Mouse (Mus musculus) brown adipose tissue, adult 24 weeks (tissue): ENCODE results near the gene Hspb9. TPM values are rescaled to one million over a fixed set of nuclear protein-coding genes. Genes with fewer than 3 reads are reported as not detected.
A peak's percentile ranks its signal among the peaks of the same experiment; 100 is the strongest.

Experiments used
- H3K27ac ChIP-seq: fragments of 200-500 bp; replicated peaks from 2 replicates; pipeline ENCODE4 v1.5.1; 2012; ENCODE audit warnings: low read depth, mild to moderate bottlenecking, low read length
- H3K4me1 ChIP-seq: fragments of 200-500 bp; 2 replicates; pipeline ENCODE4 v1.6.1; 2012; ENCODE audit warnings: low read length, mixed read lengths; ENCODE audit not compliant: control insufficient read depth, insufficient read depth, insufficient read length
- H3K4me3 ChIP-seq: fragments of 200-500 bp; 2 replicates; pipeline ENCODE4 v1.5.1; 2012; ENCODE audit warnings: low read depth, mild to moderate bottlenecking, low read length, moderate library complexity; ENCODE audit not compliant: insufficient read depth
- polyA plus RNA-seq: library from polyadenylated mRNA; stranded (reverse); fragments of >200 nt; gene quantifications from 2 replicates; pipeline ENCODE4 v1.2.4, GENCODE M21; 2012; ENCODE audit not compliant: missing spikeins, insufficient read depth, insufficient read length

The Hspb9 gene
- polyA plus RNA-seq, 1 experiment = not detected

GRCm38 (mm10) chr11:100735134-100735865 is 21.6 kb downstream of the Hspb9 start:
- Histone ChIP-seq H3K4me3 (peak overlapping the region; percentile 82), H3K4me1 (peaks cover 28% of the 10 kb centered on the region), H3K27ac (peak overlapping the region; percentile 57)

GRCm38 (mm10) chr11:100735954-100736745 is 22.5 kb downstream of the Hspb9 start:
- peak overlapping the region; percentile 82 for H3K4me3 ChIP-seq
- H3K27ac ChIP-seq = peak overlapping the region; percentile 57

GRCm38 (mm10) chr11:100736746-100737080 is 23.1 kb downstream of the Hspb9 start:
- Histone ChIP-seq H3K4me3 (peak overlapping the region; percentile 82), H3K27ac (peak overlapping the region; percentile 3), H3K4me1 (peaks cover 24% of the 10 kb centered on the region)

More at GRCm38 (mm10) chr11:100735954-100736745, 22.5 kb downstream of the Hspb9 start:
- H3K4me1 ChIP-seq = peaks cover 22% of the 10 kb centered on the region

- H3K4me1 ChIP-seq = peaks cover 26% of the 10 kb centered on the region
- H3K4me3 ChIP-seq = peak overlapping the region; percentile 82
- H3K27ac ChIP-seq = peak overlapping the region; percentile 89
Measured at GRCm38 (mm10) chr11:100737105-100737733, 23.6 kb downstream of the Hspb9 start.

GRCm38 (mm10) chr11:100738066-100738604 is 24.5 kb downstream of the Hspb9 start, which contains the start of gene Rab5c:
Rab5c (minus strand) TSS chr11:100738215.
- peaks cover 26% of the 10 kb centered on the region for H3K4me1 ChIP-seq
- peak within 1 kb of the TSS; percentile 89 for H3K27ac ChIP-seq
- peak within 1 kb of the TSS; percentile 82 for H3K4me3 ChIP-seq

GRCm38 (mm10) chr11:100738749-100739148 is 25.1 kb downstream of the Hspb9 start:
- Histone ChIP-seq H3K27ac (no peak overlapping the region), H3K4me3 (no peak overlapping the region), H3K4me1 (peaks cover 26% of the 10 kb centered on the region)

- Histone ChIP-seq H3K4me3 (no peak overlapping the region), H3K27ac (no peak overlapping the region), H3K4me1 (peaks cover 13% of the 10 kb centered on the region)
Measured at GRCm38 (mm10) chr11:100741348-100741747, 27.7 kb downstream of the Hspb9 start.

GRCm38 (mm10) chr11:100745085-100745484 is 31.4 kb downstream of the Hspb9 start:
- H3K4me1 ChIP-seq = peaks cover 7% of the 10 kb centered on the region; the same call in 1 of the 2 replicates
- no peak overlapping the region for H3K4me3 ChIP-seq
- H3K27ac ChIP-seq = no peak overlapping the region

GRCm38 (mm10) chr11:100746546-100746945 is 32.9 kb downstream of the Hspb9 start:
- no peak overlapping the region for H3K4me3 ChIP-seq
- H3K27ac ChIP-seq = no peak overlapping the region
- H3K4me1 ChIP-seq = peaks cover 3% of the 10 kb centered on the region; the same call in 1 of the 2 replicates

GRCm38 (mm10) chr11:100747114-100747513 is 33.5 kb downstream of the Hspb9 start:
- H3K27ac ChIP-seq = no peak overlapping the region
- H3K4me1 ChIP-seq = no peaks in the 10 kb centered on the region
- H3K4me3 ChIP-seq = no peak overlapping the region

- no peak overlapping the region for H3K27ac ChIP-seq
- H3K4me3 ChIP-seq = no peak overlapping the region
- H3K4me1 ChIP-seq = no peaks in the 10 kb centered on the region
Measured at GRCm38 (mm10) chr11:100748620-100749019, 35.0 kb downstream of the Hspb9 start.

- Histone ChIP-seq H3K4me1 (no peaks in the 10 kb centered on the region), H3K4me3 (no peak overlapping the region), H3K27ac (no peak overlapping the region)
Measured at GRCm38 (mm10) chr11:100749469-100749868, 35.8 kb downstream of the Hspb9 start.

- Histone ChIP-seq H3K4me3 (no peak overlapping the region), H3K27ac (no peak overlapping the region), H3K4me1 (no peaks in the 10 kb centered on the region)
Measured at GRCm38 (mm10) chr11:100750127-100750526, 36.5 kb downstream of the Hspb9 start.

GRCm38 (mm10) chr11:100752294-100752693 is 38.6 kb downstream of the Hspb9 start:
- no peaks in the 10 kb centered on the region for H3K4me1 ChIP-seq
- no peak overlapping the region for H3K27ac ChIP-seq
- H3K4me3 ChIP-seq = no peak overlapping the region
